Mouse (Mus musculus): Measurements from ENCODE around the gene Frmd4a.

Frmd4a gene

DNA sequence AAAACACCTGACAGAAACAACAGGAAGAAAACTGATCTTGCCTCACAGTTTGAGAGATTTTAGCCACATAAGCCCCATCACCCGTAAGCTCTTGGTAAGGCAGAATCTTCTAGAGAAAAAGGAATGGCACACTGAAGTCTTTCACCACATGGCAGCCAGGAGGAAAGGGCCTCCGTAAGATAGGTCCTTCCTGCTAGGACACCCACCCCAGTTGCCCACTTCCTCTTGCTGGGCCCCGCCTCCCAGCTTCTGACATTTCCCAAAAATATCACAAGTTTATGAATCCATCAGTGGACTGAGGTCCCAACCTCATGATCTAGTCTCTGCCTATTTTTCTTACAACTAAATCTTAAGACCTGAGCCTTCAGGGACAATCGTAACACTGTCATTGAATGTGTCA, 373.6 kb downstream of the Frmd4a start:
- no peak for DNase-seq (ENCODE audit: extremely low spot score)

DNA sequence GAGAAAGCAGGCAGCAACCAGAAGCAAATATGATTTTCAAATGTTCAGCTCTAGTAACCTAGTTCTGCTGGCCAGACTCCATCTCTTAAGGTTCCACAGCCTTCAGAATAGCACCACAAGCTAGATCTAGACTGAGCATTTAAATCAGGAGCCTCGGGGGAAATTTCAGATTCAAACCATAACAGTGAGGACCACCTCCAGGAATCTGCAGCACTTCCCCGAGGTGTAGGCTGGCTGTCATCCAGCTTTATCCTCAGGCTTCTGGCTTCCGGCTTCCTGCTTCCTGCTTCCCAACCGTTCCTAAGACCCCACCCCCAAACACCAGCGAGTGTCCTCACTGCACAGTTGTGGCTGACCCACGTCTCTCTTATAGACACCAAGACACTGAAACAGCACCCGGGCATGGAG, 374.2 kb downstream of the Frmd4a start:
- no peak for DNase-seq (ENCODE audit: extremely low spot score)

- no peak for DNase-seq (ENCODE audit: extremely low spot score)
Measured at GRCm38 (mm10) chr2:4393046-4393445, 375.5 kb downstream of the Frmd4a start.

DNA sequence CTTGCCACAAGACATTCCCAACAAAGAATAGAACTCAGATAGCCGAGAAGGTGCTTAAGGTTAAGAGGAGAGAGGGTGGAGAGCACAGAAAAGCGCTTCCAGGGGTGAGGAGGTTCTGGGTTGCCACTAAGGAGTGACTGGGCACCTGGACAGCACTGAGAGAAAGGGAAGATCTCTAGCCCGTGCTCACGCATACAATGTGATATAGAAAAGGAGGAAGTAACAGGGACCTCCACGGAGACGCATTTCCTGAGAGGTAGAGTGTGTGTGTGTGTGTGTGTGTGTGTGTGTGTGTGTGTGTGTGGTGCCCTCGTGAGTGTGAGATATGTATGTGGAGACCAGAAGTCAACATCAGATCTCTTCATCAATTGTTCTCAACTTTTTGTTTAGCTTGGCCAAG, 377.1 kb downstream of the Frmd4a start:
- DNase-seq (ENCODE audit: extremely low spot score) = no peak

DNA sequence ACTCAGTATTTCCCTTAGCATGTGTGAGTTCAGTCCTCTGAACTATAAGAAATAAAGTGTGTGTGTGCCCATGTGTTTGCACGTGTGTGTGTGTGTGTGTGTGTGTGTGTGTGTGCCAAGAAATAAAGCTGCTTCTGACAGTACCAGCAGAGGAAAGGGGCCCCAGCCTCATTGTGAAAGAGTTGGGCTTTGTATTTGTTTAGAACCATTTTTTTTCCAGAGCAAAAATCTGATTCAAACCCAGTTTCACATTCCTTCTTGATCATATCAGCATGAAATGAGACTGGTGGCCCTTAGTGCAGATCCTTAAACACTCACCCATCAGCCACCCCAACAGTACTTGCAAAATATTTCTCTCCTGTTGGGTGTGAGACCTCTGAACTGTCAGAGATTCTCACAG, 382.2 kb downstream of the Frmd4a start:
- no peak for DNase-seq (ENCODE audit: extremely low spot score)

GRCm38 (mm10) chr2:4400771-4401596, 383.5 kb downstream of the Frmd4a start:
- DNase-seq (ENCODE audit: extremely low spot score) = peak; percentile 70

GRCm38 (mm10) chr2:4401597-4402581, 384.4 kb downstream of the Frmd4a start:
- DNase-seq (ENCODE audit: extremely low spot score) = peak; percentile 83

- DNase-seq (ENCODE audit: extremely low spot score) = no peak
Measured at GRCm38 (mm10) chr2:4406977-4407376, 389.5 kb downstream of the Frmd4a start.

DNA sequence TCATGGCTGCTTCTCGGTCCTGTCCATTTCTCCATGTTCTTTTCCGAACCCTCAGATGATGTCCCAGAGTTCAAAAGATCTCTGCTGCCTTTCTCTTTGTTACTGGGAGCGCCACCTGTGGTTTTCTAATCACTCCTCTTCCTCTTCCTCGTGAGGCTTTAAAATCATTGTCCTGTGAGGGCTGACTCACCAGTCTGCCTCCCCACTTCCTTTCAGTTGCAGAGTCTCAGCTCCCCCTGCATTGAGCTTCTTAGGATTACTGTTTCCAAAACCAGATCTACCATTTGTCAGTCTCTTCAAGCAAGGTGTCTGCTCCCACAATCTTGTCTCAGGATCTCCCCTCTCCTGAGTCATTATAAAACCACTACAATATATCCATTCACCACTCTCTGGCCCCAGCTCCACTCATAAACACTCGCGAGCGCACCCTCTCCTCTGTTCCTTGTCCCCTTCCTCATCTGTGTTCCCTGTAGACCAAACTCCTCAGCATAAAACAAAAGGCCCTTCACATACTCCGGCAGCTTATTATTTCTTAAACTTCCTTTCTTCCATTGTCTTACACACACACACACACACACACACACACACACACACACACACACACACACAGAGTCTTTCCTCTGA, 392.4 kb downstream of the Frmd4a start:
- DNase-seq (ENCODE audit: extremely low spot score) = no peak

DNA sequence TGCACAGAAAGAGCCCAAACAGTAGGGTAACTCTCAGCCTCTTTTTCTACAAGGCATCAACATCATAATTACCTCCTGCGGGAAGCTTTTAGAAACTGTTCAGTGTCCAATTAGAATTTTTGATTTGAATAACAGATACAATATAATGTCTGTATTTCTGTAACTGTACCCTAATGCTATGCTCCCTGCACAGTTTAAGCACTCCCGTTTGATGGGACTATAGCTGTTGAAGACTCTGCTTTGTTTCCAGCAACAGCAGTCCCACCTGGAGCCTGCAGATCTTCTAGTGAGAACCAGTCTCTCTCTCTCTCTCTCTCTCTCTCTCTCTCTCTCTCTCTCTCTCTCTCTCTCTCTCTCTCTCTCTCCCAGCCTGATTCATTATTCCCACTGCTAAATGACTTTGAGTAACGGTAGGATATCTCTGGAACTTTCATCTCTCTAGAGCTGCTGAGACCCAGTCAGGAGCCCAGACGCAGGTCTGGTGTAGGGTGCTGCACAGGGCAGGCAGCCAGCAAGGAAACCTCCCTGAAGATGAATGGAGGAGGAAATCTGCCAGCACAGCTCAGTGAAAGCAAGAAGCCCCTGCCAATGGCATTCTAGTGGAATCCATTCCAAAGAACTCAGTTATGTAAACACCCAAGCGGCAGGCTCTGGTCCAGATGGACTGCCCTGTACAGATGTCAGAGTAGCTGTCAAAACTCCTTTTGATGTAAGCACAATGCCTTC, 395.5 kb downstream of the Frmd4a start:
- DNase-seq (ENCODE audit: extremely low spot score) = no peak

GRCm38 (mm10) chr2:4413596-4414335, 396.2 kb downstream of the Frmd4a start:
- DNase-seq (ENCODE audit: extremely low spot score) = no peak

GRCm38 (mm10) chr2:4420679-4421312, 403.3 kb downstream of the Frmd4a start:
- DNase-seq (ENCODE audit: extremely low spot score) = no peak

- peak; percentile 36 for DNase-seq (ENCODE audit: extremely low spot score)
Measured at GRCm38 (mm10) chr2:4421757-4422156, 404.2 kb downstream of the Frmd4a start.

GRCm38 (mm10) chr2:4423896-4424295, 406.4 kb downstream of the Frmd4a start:
- no peak for DNase-seq (ENCODE audit: extremely low spot score)

DNA sequence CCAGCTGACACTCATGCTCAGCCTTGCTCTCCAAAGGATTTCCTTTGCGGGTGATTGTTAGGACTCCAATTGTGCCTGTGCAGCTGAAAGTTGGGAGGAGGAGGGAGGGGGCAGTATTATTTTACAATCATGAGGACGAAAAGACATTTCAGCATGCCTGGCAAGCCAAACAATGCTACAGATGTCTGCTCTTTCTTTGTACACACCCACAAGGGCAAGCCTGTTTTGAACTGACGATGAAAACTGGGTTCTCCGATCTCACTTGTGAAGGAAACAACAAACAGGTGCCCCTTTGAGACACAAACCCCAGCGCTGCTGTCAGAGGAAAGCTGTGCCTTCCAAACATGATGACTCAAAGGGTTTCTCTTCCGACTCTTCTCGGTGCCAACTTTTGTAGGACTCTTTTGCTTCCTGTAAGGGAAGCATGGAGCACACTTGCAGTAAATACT, 410.9 kb downstream of the Frmd4a start:
- DNase-seq (ENCODE audit: extremely low spot score) = no peak

- no peak for DNase-seq (ENCODE audit: extremely low spot score)
Measured at GRCm38 (mm10) chr2:4433119-4433518, 415.6 kb downstream of the Frmd4a start.

DNA sequence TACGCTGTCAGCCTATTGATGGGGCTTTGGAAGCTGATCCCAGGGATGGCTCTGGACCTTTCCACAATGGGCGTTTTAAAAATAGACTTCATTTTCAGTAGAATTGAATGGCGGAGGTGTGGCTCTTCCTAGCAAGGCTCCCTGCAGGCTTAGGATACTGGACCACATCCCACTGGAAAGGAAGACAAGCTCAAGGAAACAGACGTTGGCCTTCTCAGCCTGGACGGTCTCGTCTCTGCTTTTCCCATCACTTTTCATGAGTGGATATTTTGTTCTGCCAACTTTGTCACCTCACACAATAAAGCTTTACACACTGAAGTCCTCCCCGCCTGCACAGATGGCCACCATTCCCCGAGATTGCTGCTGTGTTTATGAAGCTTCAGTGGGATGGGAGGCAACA, 417.5 kb downstream of the Frmd4a start:
- DNase-seq (ENCODE audit: extremely low spot score) = no peak

- DNase-seq (ENCODE audit: extremely low spot score) = peak; percentile 38
Measured at GRCm38 (mm10) chr2:4436361-4437231, 419.1 kb downstream of the Frmd4a start.

GRCm38 (mm10) chr2:4438739-4439138, 421.2 kb downstream of the Frmd4a start:
- DNase-seq (ENCODE audit: extremely low spot score) = no peak

Measured in embryo, embryonic 9.5 days (tissue).